In the genomic region with DNA sequence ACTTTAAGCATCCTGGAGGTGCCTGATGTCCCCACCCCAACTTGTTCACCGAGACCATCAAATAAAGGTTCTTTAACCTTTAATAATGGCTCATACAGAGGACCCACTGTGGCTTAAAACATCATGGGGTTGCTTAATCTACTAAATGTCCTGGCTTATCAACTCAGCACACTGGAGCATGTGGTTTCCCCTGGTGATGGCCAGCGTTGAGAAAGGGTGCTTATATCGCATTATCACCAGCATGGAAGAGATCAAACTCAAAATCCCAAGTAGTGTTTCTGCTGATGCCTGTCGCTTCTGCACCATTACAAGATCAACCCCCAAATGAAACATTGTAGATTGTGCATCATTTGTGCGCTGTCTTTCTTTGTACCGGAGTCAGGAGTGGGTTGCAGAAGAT, we compare ENCODE assay signal across 8 mouse cellular contexts. TPM values are rescaled to one million over a fixed set of nuclear protein-coding genes. Genes with fewer than 3 reads are reported as not detected.
DNase-seq lines count a peak whose midpoint lies in the region; ATAC-seq and TF ChIP-seq lines count a peak whose summit lies in the region.

No protein-coding gene starts in this region.

- H3K36me3 ChIP-seq in forebrain, embryonic 10.5 days (replicated peaks), result no peaks in the 10 kb centered on the region
- no peaks in the 10 kb centered on the region for H3K36me3 ChIP-seq in forebrain, embryonic 16.5 days (ENCODE audit: control insufficient read depth, insufficient read depth)
- no peaks in the 10 kb centered on the region for H3K36me3 ChIP-seq in C2C12 (ENCODE audit: control insufficient read depth, insufficient read depth)
- H3K36me3 ChIP-seq in forebrain, embryonic 13.5 days (ENCODE audit: poor library complexity, severe bottlenecking), result no peaks in the 10 kb centered on the region
- no peaks in the 10 kb centered on the region for H3K36me3 ChIP-seq in liver, embryonic 13.5 days

- H3K9me3 ChIP-seq in forebrain, embryonic 10.5 days, result no peaks in the 10 kb centered on the region
- no peaks in the 10 kb centered on the region for H3K9me3 ChIP-seq in forebrain, embryonic 16.5 days (ENCODE audit: control insufficient read depth, low read length)
- H3K9me3 ChIP-seq in forebrain, embryonic 13.5 days (replicated peaks), result no peaks in the 10 kb centered on the region
- no peaks in the 10 kb centered on the region for H3K9me3 ChIP-seq in liver, embryonic 13.5 days (replicated peaks)

- ATAC-seq in forebrain, embryonic 16.5 days, result no peak
- no peak for ATAC-seq in forebrain, embryonic 13.5 days
- no peak for ATAC-seq in liver, embryonic 13.5 days (ENCODE audit: low read depth)

- H3K27ac ChIP-seq in forebrain, embryonic 10.5 days, result peak overlapping the region; percentile 94
- no peak overlapping the region for H3K27ac ChIP-seq in forebrain, embryonic 16.5 days (ENCODE audit: low read length)
- peak overlapping the region; percentile 83; the same call in 1 of the 2 replicates for H3K27ac ChIP-seq in forebrain, embryonic 13.5 days
- H3K27ac ChIP-seq in liver, embryonic 13.5 days, result peak overlapping the region; percentile 78

- peaks cover 9% of the 10 kb centered on the region for H3K79me2 ChIP-seq in C2C12 (ENCODE audit: control insufficient read depth, insufficient read depth)

- H3K4me3 ChIP-seq in forebrain, embryonic 10.5 days, result peak overlapping the region; percentile 77
- no peak overlapping the region for H3K4me3 ChIP-seq in forebrain, embryonic 16.5 days (replicated peaks; ENCODE audit: low read length)
- peak overlapping the region; percentile 55 for H3K4me3 ChIP-seq in C2C12 (ENCODE audit: insufficient read depth, poor library complexity, severe bottlenecking)
- peak overlapping the region; percentile 59 for H3K4me3 ChIP-seq in forebrain, embryonic 13.5 days
- peak overlapping the region; percentile 75 for H3K4me3 ChIP-seq in liver, embryonic 13.5 days (replicated peaks)

- H3K27me3 ChIP-seq in forebrain, embryonic 10.5 days (ENCODE audit: poor library complexity, severe bottlenecking), result peaks cover 50% of the 10 kb centered on the region
- H3K27me3 ChIP-seq in forebrain, embryonic 16.5 days (replicated peaks; ENCODE audit: control insufficient read depth, insufficient read depth, low read length), result no peaks in the 10 kb centered on the region
- no peaks in the 10 kb centered on the region for H3K27me3 ChIP-seq in C2C12 (ENCODE audit: control insufficient read depth, insufficient read depth, insufficient read length)
- peaks cover 8% of the 10 kb centered on the region; the same call in 1 of the 2 replicates for H3K27me3 ChIP-seq in forebrain, embryonic 13.5 days
- H3K27me3 ChIP-seq in liver, embryonic 13.5 days, result no peaks in the 10 kb centered on the region

- H3K79me3 ChIP-seq in C2C12 (ENCODE audit: low read depth), result peaks cover 2% of the 10 kb centered on the region

- peak overlapping the region; percentile 77 for H3ac ChIP-seq in C2C12 (ENCODE audit: control insufficient read depth, insufficient read length, low read depth)

- WGBS in forebrain, embryonic 10.5 days, result 95% methylated on average over 6 of the region's 6 CpGs
- WGBS in forebrain, embryonic 16.5 days, result 91% methylated on average over 6 of the region's 6 CpGs
- WGBS in forebrain, embryonic 13.5 days, result 97% methylated on average over 6 of the region's 6 CpGs
- WGBS in liver, embryonic 13.5 days (ENCODE audit: insufficient replicate concordance), result 35% methylated on average over 6 of the region's 6 CpGs

- no peak for TF ChIP-seq CTCF in C2C12 (IDR thresholded peaks at IDR 0.05; ENCODE audit: control insufficient read depth, insufficient read depth, insufficient read length)

- H3K9ac ChIP-seq in forebrain, embryonic 16.5 days (replicated peaks; ENCODE audit: low read depth, low read length), result no peak overlapping the region
- H3K9ac ChIP-seq in forebrain, embryonic 13.5 days, result no peak overlapping the region; the same call in 1 of the 2 replicates
- peak overlapping the region; percentile 78 for H3K9ac ChIP-seq in liver, embryonic 13.5 days

- H3K4me2 ChIP-seq in forebrain, embryonic 16.5 days (ENCODE audit: low read length), result no peak overlapping the region; the same call in 1 of the 2 replicates
- peak overlapping the region; percentile 66 for H3K4me2 ChIP-seq in forebrain, embryonic 13.5 days
- peak overlapping the region; percentile 72 for H3K4me2 ChIP-seq in liver, embryonic 13.5 days

- DNase-seq in forebrain, embryonic 10.5 days (ENCODE audit: extremely low spot score, low spot score), result no peak
- DNase-seq in liver, embryonic 13.5 days, result no peak
- no peak for DNase-seq in frontal cortex, postnatal 36 days (ENCODE audit: low spot score in 2 of 2)
- no peak for DNase-seq in layer of hippocampus, adult 9-10 months (ENCODE audit: low spot score)
- no peak for DNase-seq in urinary bladder, postnatal 25 days (ENCODE audit: low spot score)

- peaks cover 30% of the 10 kb centered on the region for H3K4me1 ChIP-seq in forebrain, embryonic 10.5 days
- peaks cover 8% of the 10 kb centered on the region for H3K4me1 ChIP-seq in forebrain, embryonic 16.5 days (replicated peaks; ENCODE audit: control insufficient read depth, insufficient read depth, low read length)
- H3K4me1 ChIP-seq in forebrain, embryonic 13.5 days, result peaks cover 20% of the 10 kb centered on the region; the same call in 1 of the 2 replicates
- H3K4me1 ChIP-seq in liver, embryonic 13.5 days (replicated peaks), result peaks cover 19% of the 10 kb centered on the region

TF ChIP-seq in C2C12, 6 proteins besides CTCF, POLR2A, EP300 and RAD21:
- TF ChIP-seq MYOD1 (IDR thresholded peaks at IDR 0.05; ENCODE audit: control insufficient read depth, insufficient read length, low read depth), result no peak
- TF ChIP-seq USF1 (IDR thresholded peaks at IDR 0.05; ENCODE audit: low read depth), result no peak
- no peak for TF ChIP-seq MYOG (IDR thresholded peaks at IDR 0.05; ENCODE audit: control insufficient read depth, extremely low read depth, insufficient read length)
- no peak for TF ChIP-seq CEBPB (IDR thresholded peaks at IDR 0.05; ENCODE audit: low read depth)
- no peak for TF ChIP-seq MAX (IDR thresholded peaks at IDR 0.05)
- TF ChIP-seq FOSL1 (IDR thresholded peaks at IDR 0.05; ENCODE audit: insufficient read depth, low read length, poor library complexity, severe bottlenecking), result no peak

RNA-seq across cellular contexts. Expression of a gene that starts 53.2 kb away (rescaled TPM):
- 126 and 134 TPM in 2 replicates for polyA plus RNA-seq in forebrain, embryonic 10.5 days (2016; fragmentation: Nextera tagmentation; extraction: Ambion mirVana)
- polyA plus RNA-seq in forebrain, embryonic 16.5 days (2015; fragmentation: Nextera tagmentation; extraction: Ambion mirVana), result 110 and 125 TPM in 2 replicates
- 2.5 TPM for polyA plus RNA-seq in C2C12 (2012; fragmentation: generic; extraction: Trizol)
- 84.0 and 92.2 TPM in 2 replicates for polyA plus RNA-seq in forebrain, embryonic 13.5 days (2015; fragmentation: Nextera tagmentation; extraction: Ambion mirVana)
- 0.12 and 0.35 TPM in 2 replicates for polyA plus RNA-seq in liver, embryonic 13.5 days (2015; fragmentation: Nextera tagmentation; extraction: Ambion mirVana)

Comparison
In these comparisons a context has a peak if more than half of its experiments do, and no peak if none do; other contexts are left out.
1. RNA of a gene that starts 53.2 kb away (polyA plus RNA-seq): 126 to 134 TPM in forebrain, embryonic 10.5 days, 110 to 125 TPM in forebrain, embryonic 16.5 days and 84.0 to 92.2 TPM in forebrain, embryonic 13.5 days; 2.5 TPM in C2C12 (single experiment) and 0.12 to 0.35 TPM in liver, embryonic 13.5 days; every median in the first group is over 10 times any median in the second.